ENCODE assay signal across 13 mouse cellular contexts in the genomic region with DNA sequence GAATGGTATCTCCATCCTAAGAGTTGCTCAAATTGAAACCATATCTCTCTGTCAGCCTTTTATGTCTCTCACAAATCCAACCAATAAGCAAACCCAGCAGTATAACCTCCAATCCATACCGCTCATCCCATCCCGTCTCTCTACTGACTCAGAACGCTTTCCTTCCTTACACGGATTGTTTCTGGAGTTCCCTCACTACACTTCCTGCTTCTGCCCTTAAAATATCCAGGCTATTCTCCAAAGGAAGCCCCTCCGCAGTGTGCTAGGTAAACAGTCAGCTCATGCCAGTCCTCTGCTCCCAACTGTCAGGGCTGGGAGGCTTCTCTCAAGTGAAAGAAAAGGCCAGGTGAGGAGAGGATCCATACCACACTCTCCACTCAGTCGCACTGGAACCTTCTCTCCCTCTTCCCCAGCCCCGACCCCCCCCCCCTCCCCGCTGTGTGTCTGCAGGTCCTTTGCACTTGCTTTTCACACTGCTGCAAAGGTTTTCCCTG.
"Had no signal": no experiment of that assay in that cellular context is flagged by ENCODE, and none has a peak within 500 bp of the region (broad histone marks: within the 10 kb centered on the region; RNA-seq: fewer than 3 reads in every experiment).

No protein-coding gene starts in this region.

- H3K4me1 ChIP-seq: limb, embryonic 12.5 days; liver, embryonic 13.5 days; stomach, embryonic 15.5 days had no signal

- H3K36me3 ChIP-seq: limb, embryonic 12.5 days; liver, embryonic 13.5 days; midbrain, embryonic 13.5 days; stomach, embryonic 15.5 days had no signal

- H3K4me3 ChIP-seq: layer of hippocampus, adult 2 months; limb, embryonic 12.5 days; liver, embryonic 13.5 days; midbrain, embryonic 13.5 days; stomach, embryonic 15.5 days had no signal

- H3K27me3 ChIP-seq: limb, embryonic 12.5 days; liver, embryonic 13.5 days; midbrain, embryonic 13.5 days; stomach, embryonic 15.5 days had no signal

- H3K9ac ChIP-seq: limb, embryonic 12.5 days; liver, embryonic 13.5 days; liver, postnatal 0 days; midbrain, embryonic 13.5 days; stomach, embryonic 15.5 days had no signal

- H3K9me3 ChIP-seq: limb, embryonic 12.5 days; liver, embryonic 13.5 days; midbrain, embryonic 13.5 days; stomach, embryonic 15.5 days had no signal

- H3K4me2 ChIP-seq: limb, embryonic 12.5 days; liver, embryonic 13.5 days; midbrain, embryonic 13.5 days; stomach, embryonic 15.5 days had no signal

- ATAC-seq: liver, postnatal 0 days; midbrain, embryonic 13.5 days had no signal

- DNase-seq: kidney, adult 18-20 months; kidney, postnatal 10 days; kidney, postnatal 4 days; liver; liver, embryonic 13.5 days; liver, postnatal 0 days; right cerebral cortex, postnatal 14 days; thymus, adult 2 months; thymus, postnatal 25 days had no signal

- H3K27ac ChIP-seq: layer of hippocampus, adult 2 months; limb, embryonic 12.5 days; liver, embryonic 13.5 days; midbrain, embryonic 13.5 days; stomach, embryonic 15.5 days had no signal
